Mouse (Mus musculus) kidney, postnatal 25 days (tissue): ENCODE data around the gene Iqcf4.
"Not testable (repeated sequence)": the region's sequence is repeated elsewhere in the genome, so short reads cannot be mapped to it uniquely, and the experiment has no call there.

Source experiments
- DNase-seq, 2 experiments: peaks; one replicate each; pipeline ENCODE4 v3.0.0; 2021; ENCODE audit warnings: mixed read lengths in 2 of 2

The Iqcf4 gene

GRCm38 (mm10) chr9:106570896-106571295, at the start of gene Iqcf4:
Iqcf4 (minus strand) TSS chr9:106570996.
- DNase-seq, result peak in 1 of 2 experiments; percentile 8

DNA sequence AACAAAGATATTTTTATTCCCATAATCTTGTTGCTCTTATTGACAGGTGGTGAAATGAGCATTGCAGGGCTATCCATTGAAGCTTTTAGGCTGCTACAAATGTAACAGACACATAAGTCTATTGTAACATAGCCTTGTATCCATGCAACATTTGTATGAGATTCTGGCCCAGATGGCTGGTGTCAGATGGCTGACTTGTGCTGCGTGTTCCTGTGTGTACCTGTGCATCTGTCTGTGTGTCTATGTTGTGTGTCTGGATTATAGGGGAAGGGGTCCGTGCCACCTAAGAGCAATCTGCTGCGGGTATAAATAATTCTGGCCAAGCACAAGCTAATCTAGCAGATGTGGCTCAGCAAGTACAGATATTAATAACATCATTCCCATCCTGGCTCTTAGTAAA, 46.7 kb upstream of the Iqcf4 start:
- peak in 1 of 2 experiments; percentile 2 for DNase-seq

GRCm38 (mm10) chr9:106616306-106616705, 45.5 kb upstream of the Iqcf4 start:
- DNase-seq, result no peak

- no peak for DNase-seq
Measured at GRCm38 (mm10) chr9:106614616-106615015, 43.8 kb upstream of the Iqcf4 start.

- no peak for DNase-seq
Measured at GRCm38 (mm10) chr9:106613951-106614350, 43.2 kb upstream of the Iqcf4 start.

- DNase-seq, result no peak
Measured at GRCm38 (mm10) chr9:106610727-106611126, 39.9 kb upstream of the Iqcf4 start.

DNA sequence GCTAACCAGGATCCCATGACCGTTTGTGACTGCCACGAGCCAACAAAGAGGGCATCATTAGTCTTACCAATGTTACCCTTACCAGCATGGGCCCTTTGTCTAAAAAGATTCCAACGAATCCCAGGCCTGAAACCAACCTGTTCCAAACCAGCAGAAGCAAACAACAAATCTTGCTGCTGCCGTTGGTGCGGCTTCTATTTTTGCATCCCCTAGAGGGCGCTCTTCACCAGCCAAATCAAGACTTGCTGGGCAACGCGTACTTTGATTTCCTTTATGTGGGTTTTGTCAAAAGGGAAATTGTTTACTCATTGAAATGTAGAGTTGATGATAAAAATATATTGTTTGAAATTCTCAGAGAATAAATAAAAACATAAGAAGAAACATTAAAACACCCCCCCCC, 29.8 kb upstream of the Iqcf4 start:
- peak; percentile 40 to 46 for DNase-seq

- DNase-seq, result no peak
Measured at GRCm38 (mm10) chr9:106598466-106598865, 27.7 kb upstream of the Iqcf4 start.

DNA sequence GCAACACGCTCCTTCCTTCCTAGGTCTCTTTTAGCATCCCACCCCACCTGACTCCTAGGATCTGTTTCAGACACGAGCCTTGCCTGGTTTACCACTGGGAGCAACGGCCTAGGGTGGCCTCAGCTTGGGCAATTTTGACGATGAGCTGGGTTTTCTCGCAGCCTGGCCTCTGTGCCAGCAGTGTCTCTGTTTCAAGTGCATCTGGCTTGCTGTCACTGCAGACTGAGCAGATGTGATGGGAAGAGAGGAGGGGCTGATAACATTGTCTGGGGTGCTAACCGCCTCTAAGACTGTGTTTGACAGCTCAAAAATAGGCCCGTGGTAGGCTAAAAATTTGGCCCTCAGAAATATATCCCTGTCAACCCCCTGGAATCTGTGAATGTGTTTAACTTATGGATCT, 25.0 kb upstream of the Iqcf4 start:
- no peak for DNase-seq

GRCm38 (mm10) chr9:106595402-106595801, 24.6 kb upstream of the Iqcf4 start:
- DNase-seq, result not testable (repeated sequence)

DNA sequence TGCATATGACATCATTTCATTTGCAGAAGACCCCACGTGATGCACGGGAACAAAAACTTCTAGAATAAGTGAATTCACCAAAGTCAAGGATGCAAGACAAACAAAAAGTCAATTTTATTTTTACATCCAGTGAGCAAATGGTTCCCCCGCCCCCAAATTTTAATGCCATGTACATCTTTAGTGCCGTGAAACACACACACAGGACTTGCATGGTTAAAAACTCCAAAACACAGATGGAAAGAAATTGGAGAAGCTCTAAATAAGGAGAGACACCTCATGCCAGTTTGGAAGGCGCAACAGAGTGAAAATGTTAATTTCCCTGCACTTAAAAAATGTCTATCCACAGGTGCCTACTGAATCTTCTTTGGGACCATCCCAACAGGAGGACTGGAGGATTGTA, 21.4 kb upstream of the Iqcf4 start:
- no peak for DNase-seq

DNA sequence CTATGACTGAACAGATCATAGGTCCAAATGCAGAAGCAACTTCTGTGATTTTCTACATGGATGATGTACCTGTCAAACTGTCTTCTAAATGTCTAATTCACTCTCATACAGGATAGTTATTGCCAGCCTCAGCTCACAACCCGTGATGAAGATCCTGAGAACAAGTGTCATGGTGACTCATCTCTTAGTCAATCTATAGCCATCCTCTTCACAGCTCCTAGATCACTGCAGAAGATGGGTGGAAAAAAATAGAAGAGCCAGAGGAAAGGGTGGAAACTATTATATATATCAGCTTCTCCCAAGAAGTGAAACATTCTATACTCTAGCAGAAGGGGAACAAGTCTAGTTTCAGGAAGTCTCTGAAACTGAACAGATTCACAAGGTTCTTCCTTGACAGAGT, 11.8 kb upstream of the Iqcf4 start:
- DNase-seq, result no peak

- DNase-seq, result no peak
Measured at GRCm38 (mm10) chr9:106580016-106580415, 9.2 kb upstream of the Iqcf4 start.

- no peak for DNase-seq
Measured at GRCm38 (mm10) chr9:106576112-106576511, 5.3 kb upstream of the Iqcf4 start.

DNA sequence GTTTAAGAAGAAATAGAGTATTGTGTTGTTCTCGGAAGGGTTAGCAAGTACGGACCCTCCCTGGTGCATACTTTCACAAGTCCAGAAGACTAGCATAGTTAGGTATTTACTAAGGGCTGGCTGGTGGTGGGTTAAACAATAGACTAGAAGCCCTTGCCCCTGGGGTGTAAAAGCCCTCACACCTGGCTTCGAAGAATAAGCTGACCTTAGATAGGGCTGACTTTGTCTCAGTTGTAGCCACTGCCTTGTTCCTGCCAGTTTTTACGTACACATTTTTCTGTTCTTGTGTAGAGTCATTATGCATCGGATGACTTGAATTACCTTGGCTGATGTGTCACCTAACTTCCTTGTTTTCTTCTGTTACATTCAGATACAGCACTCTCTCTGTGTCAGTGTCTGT, 2.6 kb upstream of the Iqcf4 start:
- peak in 1 of 2 experiments; percentile 8 for DNase-seq

DNA sequence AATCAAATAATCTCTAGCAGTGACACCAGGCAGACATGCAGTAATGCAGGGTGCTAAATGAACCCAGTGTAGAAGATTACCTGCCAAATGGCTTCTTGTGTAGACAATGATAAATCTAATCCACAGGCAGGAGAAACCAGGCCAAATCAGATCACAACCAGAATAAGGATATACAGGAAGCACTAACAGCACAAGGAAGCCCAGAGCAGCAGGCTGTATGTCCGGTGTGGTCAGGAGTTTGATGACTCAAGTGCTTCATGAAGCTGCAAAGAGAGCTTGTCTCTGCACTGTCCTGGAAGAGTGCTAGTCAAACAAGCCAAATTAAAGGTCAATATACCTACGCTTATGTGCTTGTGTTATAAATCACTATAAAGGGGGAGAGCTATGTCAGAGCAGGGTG, 1.4 kb upstream of the Iqcf4 start:
- DNase-seq, result peak in 1 of 2 experiments; percentile 3

DNA sequence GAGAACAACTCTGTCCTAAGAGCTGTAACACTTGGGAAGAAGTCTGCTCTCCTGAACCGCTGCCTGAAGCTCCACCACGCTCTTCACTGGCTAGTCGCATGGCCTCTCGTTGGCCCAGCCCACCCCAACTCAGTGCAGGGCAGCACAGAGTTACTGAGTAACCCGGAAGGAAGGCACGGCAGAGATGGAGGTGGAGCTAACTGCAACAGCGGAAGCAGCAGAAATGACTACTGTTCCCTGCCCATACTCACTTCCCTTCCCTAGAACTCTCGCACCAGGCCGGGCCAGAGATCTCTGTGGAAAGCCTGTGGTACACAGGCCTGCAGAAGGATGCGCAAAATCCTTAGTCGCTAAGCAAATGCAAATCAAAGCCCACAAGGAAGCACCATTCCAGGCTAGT, 4.4 kb downstream of the Iqcf4 start:
- peak; percentile 48 to 69 for DNase-seq

DNA sequence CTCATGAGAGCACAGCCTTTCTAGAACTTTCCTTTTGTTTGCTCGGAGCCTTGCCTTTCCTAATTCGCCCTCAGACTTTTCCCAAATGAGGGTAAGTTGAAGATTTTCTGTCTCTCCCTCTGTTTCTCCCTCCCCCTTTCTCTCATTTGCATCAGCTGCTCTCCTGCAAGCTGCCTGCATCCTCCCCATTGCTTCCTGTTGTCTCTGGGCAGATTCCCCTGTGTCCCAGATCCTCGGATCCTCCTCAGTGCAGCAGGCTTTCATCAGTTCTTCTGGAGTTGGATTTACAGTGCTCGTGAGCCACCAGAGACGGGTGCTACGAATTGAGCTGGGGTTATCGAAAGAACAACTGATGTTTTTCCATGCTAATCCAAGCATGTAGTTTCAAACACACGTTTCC, 6.8 kb downstream of the Iqcf4 start:
- DNase-seq, result peak in 1 of 2 experiments; percentile 5

DNA sequence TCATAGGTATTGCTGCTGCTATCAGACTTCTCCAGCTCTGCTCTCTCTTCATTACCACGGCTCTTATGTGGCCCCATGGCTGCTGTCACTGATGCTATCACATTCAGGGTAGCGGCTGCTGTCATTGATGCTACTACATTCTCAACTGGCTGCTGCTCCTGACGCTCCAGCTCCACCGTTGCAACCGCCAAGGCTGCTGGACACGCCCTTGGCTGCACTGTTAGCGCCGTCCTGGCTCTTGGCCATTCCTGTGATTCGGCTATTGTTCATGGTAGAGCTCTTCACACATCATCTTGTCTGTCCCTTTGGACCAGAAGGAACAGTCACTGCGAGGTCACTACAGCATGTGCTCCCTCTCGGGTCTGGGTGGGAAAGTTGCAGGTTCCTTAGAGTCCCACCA, 8.5 kb downstream of the Iqcf4 start:
- no peak for DNase-seq

DNA sequence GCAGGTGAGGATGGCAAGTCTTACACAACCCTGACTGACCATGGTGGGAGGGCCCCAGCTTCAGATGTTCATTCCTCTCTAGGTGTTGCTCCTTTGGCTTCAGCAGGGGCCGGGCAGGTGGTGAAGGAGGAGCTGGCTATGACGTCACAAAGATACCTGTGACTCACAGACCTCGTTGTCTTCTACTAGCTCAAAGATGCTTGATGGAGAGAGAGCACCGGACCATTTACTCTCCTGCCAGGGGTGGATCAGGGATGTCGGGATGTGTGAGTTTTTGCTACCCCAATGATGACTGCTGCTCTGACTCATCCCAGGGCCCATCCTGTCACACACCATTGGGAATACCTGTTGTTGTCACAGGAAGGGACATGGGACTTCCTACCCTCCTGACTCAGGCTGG, 9.3 kb downstream of the Iqcf4 start, which contains the start of gene Iqcf3:
Gene Iqcf3 (minus strand): TSS at position 101 of the 400 bp plus-strand sequence.
- DNase-seq, result no peak

DNA sequence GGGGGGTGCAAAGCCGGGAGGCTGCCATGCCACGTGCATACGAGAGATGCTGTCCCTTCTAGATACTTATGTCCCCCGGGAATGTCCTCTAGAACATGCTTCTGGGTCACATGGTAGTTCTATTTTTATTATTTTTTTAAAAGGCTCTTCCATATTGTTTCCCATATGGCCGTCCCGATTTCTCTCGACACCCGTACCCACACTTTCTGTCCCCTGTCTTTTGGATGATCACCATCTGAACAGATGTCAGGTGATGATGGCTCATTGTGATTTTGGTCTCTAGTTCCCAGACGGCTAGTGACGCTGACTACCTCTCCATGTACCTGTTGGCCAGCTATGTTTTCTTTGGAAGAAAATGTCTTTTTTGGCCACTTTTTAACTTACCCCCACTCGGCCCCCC, 35.8 kb downstream of the Iqcf4 start:
- no peak for DNase-seq

GRCm38 (mm10) chr9:106534296-106534695, 36.5 kb downstream of the Iqcf4 start:
- no peak for DNase-seq

GRCm38 (mm10) chr9:106531833-106532232, 39.0 kb downstream of the Iqcf4 start:
- peak in 1 of 2 experiments; percentile 7 for DNase-seq

- no peak for DNase-seq
Measured at GRCm38 (mm10) chr9:106519909-106520308, 50.9 kb downstream of the Iqcf4 start.

DNA sequence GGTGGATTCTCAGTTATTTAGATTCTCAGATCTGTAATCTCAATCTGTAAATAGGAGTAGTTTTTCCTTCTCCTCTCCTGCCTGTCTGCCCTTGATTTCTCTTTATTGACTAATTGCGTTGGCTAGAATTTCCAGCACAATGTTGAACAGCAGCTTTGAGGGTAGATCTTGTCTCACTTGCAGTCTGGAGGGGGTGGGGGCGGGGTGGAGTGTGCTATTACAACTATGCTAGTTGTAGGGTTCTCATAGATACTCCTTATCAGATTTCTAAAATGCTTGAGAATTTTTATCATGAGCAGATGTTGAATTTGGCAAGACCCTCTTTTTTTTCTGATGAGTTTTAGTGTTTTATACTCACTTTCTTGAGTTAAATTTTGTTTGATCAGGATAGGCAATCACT, 51.4 kb downstream of the Iqcf4 start:
- no peak for DNase-seq
